Mouse (Mus musculus): ENCODE measurements around the gene Fig4. TPM values are rescaled to one million over a fixed set of nuclear protein-coding genes. Genes with fewer than 3 reads are reported as not detected.

Gene Fig4
- 15.9 TPM in 2 replicates for polyA plus RNA-seq (2015; fragmentation: Nextera tagmentation; extraction: Ambion mirVana)

GRCm38 (mm10) chr10:41302689-41303431, at the start of gene Fig4:
Gene Fig4 (minus strand): TSS chr10:41303260.

GRCm38 (mm10) chr10:41303639-41304444, 782 bp upstream of the Fig4 start, which contains the start of gene Ak9:
Gene Ak9 (plus strand): TSS chr10:41303980.

Other genes starting within 250 kb of the Fig4 start
- gene Gpr6, start 231.0 kb downstream of the Fig4 start, polyA plus RNA-seq (2015; fragmentation: Nextera tagmentation; extraction: Ambion mirVana) = 0.23 and 0.54 TPM in 2 replicates
- not detected in 2 replicates for gene Ak9, start 720 bp upstream of the Fig4 start, polyA plus RNA-seq (2015; fragmentation: Nextera tagmentation; extraction: Ambion mirVana)
- gene Zbtb24, start 147.1 kb upstream of the Fig4 start, polyA plus RNA-seq (2015; fragmentation: Nextera tagmentation; extraction: Ambion mirVana) = 17.3 and 18.6 TPM in 2 replicates
- 15.1 and 22.2 TPM in 2 replicates for gene Mical1, start 173.1 kb upstream of the Fig4 start, polyA plus RNA-seq (2015; fragmentation: Nextera tagmentation; extraction: Ambion mirVana)
- gene Smpd2, start 187.1 kb upstream of the Fig4 start, polyA plus RNA-seq (2015; fragmentation: Nextera tagmentation; extraction: Ambion mirVana) = 33.7 and 48.9 TPM in 2 replicates
- gene Ppil6, start 187.2 kb upstream of the Fig4 start, polyA plus RNA-seq (2015; fragmentation: Nextera tagmentation; extraction: Ambion mirVana) = 1.4 and 2.3 TPM in 2 replicates
- gene Cd164, start 216.2 kb upstream of the Fig4 start, polyA plus RNA-seq (2015; fragmentation: Nextera tagmentation; extraction: Ambion mirVana) = 100 and 151 TPM in 2 replicates